Mouse (Mus musculus) spleen, adult 18-20 months (tissue): ENCODE measurements around the gene Cux2.
A peak's percentile ranks its signal among the peaks of the same experiment; 100 is the strongest.

Experiments
- DNase-seq, 2 experiments: peaks; one replicate each; pipeline ENCODE4 v3.0.0; 2022; ENCODE audit warnings: mixed read lengths in 2 of 2

Gene Cux2

DNA sequence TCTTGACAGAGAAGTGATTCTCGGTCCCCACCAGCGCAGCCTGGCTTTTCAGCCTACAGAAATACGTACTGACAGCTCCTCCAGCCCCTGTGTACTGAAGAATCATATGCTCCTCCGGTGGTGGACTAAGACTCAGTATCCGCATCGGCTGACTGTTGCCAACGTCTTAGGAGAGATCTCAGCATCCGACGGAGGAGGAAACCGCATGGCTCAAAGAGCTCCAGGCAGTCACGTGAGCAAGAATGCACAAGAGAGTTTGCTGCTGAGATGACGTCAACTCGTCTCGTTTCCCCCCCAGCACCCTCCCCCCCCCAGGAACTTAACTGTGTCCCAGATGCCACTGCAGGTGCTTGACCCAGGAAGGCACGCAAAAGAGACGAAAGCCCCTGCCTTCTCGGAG lies 34.8 kb downstream of the Cux2 start:
- no peak for DNase-seq

GRCm38 (mm10) chr5:122014671-122015070 lies 35.2 kb downstream of the Cux2 start:
- DNase-seq = no peak

DNA sequence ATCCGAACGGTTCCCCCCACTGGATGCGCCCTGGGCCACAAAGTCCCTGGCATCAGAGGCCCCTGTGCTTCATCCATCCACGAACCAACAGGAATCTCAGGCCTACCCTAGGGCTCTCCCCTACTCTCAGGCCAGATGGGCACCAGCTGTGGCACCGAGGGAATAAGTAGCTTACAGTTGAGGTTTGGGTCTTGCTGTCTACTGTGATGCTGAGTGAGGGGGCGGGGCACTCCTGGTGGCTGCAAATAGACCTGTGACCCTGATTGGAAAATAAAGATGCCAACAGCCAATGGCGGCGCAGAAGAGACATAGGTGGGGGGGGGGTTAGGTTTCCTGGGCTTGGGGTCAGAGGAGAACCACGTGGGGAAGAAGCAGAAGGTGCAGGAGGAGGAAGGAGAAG lies 38.6 kb downstream of the Cux2 start:
- DNase-seq = no peak

- DNase-seq = no peak
Observed at GRCm38 (mm10) chr5:122007946-122008441, 41.9 kb downstream of the Cux2 start.

- DNase-seq = no peak
Observed at GRCm38 (mm10) chr5:122003460-122003859, 46.4 kb downstream of the Cux2 start.

GRCm38 (mm10) chr5:122002148-122002547 lies 47.8 kb downstream of the Cux2 start:
- no peak for DNase-seq

DNA sequence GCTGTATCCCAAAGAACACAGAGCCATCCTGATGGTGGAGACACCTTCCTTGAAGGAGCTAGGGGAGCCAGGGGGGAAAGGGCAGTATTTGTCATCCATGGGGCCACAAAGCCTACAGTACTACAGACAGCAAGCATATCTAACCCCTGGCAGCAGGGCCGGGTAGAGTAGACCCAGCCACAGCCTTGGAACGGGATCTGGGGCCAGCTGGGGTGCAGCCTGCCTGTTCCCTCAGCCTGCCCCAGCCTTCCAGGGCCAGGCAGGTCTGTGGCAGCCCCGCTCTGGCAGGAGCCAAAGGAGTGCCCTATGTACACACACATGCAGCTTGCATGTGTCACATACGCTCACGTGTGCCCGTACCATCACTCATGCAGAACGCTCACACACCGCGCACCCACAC lies 48.6 kb downstream of the Cux2 start:
- no peak for DNase-seq

GRCm38 (mm10) chr5:122000381-122000780 lies 49.5 kb downstream of the Cux2 start:
- DNase-seq = no peak

- DNase-seq = peak in 1 of 2 experiments; percentile 52
Observed at GRCm38 (mm10) chr5:121998981-121999795, 50.7 kb downstream of the Cux2 start.

DNA sequence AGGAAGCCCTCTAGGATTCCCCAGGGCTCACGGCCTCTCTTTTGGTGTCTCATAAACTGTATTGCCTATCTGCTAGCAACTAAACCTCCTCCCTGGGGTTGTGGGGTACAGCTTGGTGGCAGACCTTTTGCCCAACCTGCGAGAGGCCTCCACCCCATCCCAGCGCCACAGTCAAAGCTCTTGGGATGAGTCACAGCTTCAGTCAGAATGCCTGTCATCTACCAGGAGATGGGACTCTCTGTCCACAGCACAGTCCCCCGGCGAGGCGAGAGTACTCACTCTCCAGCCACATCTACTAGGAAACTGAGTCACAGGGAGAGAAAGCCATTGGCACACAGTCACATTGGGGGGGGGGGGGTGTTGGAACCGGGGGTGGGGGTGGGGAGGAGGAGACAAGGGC lies 51.6 kb downstream of the Cux2 start:
- DNase-seq = no peak

DNA sequence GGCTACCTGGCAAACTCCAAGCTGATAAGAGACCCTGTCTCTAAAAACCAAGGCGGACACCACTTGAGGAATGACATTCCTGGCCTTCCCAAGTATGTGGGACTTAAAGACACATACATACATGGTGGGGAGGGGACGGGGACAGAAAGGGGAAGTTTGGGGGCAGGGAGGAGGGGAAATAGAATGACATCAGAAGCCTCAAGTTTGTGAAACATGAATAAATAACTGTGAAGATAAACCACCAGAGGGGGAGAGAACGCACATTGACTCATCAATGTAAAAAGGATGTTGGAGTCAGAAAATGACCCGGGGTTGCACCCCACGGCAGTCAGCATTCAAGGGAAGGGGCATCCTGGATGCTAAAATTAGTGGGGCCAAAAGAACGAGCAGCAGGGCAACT lies 53.2 kb downstream of the Cux2 start:
- DNase-seq = no peak

DNA sequence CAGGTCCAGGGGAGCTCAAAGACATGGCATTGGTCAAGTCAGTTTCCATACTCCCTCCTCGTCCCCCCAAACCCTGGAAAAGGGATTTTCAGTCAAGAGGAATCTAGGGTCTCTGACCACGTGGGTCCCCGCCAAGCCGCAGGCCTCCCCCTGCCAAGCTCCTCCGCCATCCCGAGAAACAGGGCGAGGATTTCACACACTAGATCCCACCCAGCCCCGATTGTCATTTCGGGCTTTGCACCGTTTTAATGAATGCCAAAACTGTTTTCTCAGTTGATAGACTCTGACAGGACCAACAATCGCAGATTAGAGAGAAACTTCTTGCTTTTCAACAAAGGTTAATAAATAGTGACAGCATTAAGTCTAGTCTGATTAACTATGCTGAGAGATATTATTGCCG lies 55.1 kb downstream of the Cux2 start:
- DNase-seq = no peak

GRCm38 (mm10) chr5:121991914-121992313 lies 58.0 kb downstream of the Cux2 start:
- no peak for DNase-seq

- DNase-seq = no peak
Observed at GRCm38 (mm10) chr5:121985855-121986254, 64.0 kb downstream of the Cux2 start.

DNA sequence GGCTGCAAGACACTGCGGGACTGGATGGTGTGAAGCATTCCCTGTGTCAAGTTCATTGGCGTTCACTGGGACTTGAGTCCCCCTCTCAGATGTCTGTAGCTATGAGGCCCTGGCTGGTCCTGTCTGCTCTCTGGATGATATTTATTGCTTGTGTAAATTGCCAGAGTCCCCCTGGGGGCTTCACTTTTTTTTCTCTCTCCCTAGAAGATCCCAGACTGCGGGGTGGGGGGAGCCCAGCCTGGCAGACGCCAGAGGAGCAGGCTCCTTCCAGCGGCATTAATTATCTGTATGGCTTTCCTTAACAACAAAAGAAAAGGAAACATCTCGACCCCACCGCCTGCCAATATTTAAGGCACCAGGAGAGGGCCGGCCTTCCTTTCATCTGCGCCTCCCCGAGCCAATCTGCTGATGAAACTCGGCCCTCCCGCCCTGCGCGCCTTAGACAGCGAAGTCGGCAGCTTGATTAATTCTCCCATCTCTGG lies 68.2 kb downstream of the Cux2 start:
- DNase-seq = no peak

DNA sequence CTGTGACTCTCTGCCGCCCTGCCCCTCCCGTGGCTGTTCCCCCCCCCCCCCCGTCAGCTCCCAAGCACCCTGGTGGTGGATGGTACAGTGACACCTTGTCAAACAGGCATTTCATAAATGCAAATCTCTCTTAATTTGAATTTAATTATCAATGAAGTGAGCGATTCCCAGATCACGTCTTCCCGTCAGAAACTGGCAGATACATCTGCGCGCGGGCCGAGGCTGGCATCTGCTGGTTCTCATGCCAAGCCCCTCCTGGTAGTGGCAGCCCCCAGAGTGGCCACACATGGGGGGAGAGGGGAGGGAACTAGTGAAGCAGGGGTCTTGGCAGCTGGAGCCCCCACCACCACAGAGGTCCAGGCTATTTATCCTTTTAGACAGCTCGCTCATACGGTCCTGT lies 73.6 kb downstream of the Cux2 start:
- DNase-seq = no peak

DNA sequence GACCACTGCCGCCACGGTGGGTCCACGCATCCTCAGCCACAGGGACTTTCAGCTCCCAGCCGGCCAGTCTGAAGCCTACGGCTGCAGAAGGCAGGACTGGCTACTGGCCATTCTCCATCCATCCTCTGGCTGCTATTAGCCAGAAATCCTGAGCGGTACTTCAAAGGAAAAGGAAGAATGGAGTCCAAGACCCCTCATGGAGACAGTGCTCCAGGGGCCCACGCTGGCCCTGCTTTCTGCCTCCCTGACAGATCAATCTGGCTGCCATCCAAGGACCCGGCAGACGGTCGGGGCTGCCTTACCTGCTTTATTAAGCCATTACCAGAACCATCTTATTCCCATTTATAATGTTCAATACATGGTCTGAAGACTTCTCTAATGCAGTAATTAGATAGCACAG lies 76.4 kb downstream of the Cux2 start:
- DNase-seq = no peak

DNA sequence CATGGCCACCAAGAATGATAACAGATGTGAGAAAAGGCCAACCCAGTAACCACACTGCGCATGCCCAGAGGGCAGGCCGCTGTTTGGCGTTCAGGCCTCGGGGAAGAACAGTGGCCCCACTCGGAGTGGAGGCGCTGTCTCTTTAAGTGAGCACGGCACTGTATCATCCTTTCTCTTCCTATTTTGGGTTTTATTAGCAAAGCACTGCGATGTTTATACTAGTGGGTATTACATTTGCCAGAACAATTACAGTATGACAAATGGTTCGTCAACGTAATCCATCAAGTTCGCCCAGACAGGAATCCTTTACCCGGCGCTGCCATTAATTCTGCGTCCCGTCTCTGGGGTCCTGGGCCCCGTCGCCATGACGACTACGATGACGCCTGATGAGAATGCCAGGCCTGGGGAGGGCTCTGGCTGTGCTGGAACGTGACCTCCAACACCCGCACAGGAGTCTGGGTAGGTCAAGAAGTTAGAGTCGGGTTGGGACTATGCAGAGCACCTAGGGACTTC lies 77.2 kb downstream of the Cux2 start:
- DNase-seq = no peak

DNA sequence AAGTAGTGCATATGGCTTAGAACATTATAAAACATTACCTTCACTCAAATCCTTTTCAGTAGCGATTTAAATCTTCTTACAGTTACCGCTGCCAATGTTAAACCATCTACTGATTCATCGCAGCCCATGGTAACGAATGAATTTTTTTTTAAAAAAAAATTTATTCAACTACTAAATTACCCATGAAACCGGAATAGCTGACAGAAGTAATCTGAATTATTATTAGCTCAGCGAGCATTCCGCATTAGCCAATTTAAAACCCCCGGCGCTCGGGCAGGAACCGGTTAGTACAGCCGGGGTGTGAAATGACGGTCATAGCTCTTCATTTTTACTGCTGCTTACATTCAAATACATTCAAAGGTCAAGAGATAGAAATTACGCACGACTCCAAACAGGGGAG lies 80.9 kb downstream of the Cux2 start:
- no peak for DNase-seq

- DNase-seq = no peak
Observed at GRCm38 (mm10) chr5:121968416-121968815, 81.5 kb downstream of the Cux2 start.

GRCm38 (mm10) chr5:121967520-121967919 lies 82.4 kb downstream of the Cux2 start:
- no peak for DNase-seq

DNA sequence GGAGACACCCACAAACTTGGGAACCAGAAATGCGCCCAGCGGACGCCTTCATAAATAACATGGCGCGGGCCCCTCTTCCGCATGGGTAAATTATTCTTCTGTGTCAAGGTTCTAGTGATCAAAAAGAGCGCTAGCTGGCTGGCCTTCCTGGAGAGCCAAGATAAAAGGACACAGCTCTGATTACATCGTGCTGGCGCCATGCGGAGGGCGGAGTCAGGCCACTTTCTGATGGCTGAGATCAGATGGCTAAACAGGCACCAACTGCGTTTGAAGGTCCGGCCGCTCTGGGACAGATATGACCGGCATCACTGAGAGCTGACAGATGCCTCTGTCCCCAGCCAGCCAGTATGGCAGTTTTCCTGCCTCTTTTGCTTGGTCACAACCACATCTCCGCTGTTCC lies 83.0 kb downstream of the Cux2 start:
- no peak for DNase-seq

GRCm38 (mm10) chr5:121962974-121963373 lies 86.9 kb downstream of the Cux2 start:
- DNase-seq = no peak

DNA sequence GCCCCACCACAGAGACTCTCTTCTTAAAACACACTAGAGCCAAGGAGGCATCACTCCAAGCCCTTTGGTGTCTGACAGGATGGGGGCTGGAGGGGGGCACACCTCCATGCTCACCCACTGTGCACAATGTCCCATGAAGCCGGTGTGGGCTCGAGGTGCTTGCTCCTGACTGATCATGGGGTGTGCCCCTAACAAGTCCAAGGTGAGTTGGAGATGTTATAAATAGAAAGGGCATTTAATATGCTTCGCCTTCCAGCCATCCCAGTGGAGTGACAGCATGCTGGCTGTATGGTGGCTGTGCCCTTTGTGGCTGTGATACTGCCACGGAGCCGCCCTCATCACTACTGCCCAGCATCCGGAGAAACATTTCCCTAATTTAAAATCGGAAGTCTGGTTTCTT lies 87.5 kb downstream of the Cux2 start:
- DNase-seq = no peak

DNA sequence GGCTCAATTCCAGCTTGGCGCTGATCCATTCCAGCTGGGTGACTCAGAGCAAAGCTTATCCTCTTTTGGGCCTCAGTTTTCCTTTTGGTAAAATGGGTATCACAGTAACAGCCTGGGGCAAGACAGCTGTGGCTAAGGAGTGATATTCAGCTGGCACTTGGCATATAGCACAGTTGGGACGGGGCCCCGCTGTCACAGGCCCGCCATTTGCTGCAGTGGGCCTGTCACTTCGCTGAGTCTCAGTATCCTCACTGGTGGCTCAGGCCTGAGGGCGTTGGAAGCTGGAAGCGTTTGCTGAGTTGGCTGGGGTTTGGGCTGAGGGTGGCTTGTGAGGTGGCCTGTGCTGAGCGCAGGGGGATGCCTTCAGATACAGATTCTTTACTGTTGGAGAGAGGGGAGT lies 88.6 kb downstream of the Cux2 start:
- no peak for DNase-seq
